Mouse (Mus musculus) liver, adult 10 weeks (tissue): Measurements from ENCODE around the gene Fam160a2. TPM values are rescaled to one million over a fixed set of nuclear protein-coding genes. Genes with fewer than 3 reads are reported as not detected.

ENCODE experiments used
- polyA plus RNA-seq: library from polyadenylated mRNA; stranded (reverse); fragments of 350-450 nt; fragmentation: Illumina TruSeq; extraction: RNeasy Lipid Tissue Mini Kit (QIAGEN cat#74804); gene quantifications from one replicate; pipeline ENCODE4 v1.2.3, GENCODE M21; 2014; ENCODE audit warnings: low read depth, low replicate concordance

Fam160a2 gene
- 4.8 TPM for polyA plus RNA-seq

DNA sequence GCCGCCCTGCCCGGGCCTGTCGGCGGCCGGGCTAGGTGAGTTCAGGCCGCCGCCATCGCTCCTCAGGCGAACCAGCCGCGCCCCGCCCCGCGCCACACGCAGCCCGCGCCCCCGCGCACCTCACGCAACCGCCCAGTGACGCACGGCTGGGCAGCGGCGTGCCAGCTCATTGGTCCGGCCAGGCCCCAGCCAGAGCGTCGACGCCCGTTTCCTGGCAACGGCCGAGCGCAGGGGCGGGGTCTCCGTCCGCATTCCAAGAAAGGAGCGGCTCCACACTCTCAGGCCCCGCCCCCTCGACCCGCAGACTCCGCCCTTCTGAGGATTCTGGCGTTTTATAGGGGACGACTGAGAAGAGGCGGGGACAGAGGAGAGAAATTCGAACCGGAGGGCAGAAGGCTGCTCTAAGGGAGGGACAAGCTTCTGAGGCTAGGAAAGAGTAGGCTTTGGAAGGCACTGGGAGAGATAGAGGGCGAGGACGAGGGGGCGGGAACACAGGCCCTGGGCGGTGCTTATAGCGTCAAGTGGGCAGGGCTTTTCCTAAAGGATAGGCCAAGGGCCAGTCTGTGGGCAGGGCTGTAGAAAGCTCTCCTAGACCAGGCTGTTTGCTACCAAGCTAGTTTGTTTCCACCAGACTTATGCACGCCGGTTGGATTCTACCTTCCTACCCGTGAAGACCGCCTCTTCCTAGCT is at the start of gene Fam160a2:
Gene Fam160a2 (minus strand): TSS at position 120 of the 690 bp plus-strand sequence.

DNA sequence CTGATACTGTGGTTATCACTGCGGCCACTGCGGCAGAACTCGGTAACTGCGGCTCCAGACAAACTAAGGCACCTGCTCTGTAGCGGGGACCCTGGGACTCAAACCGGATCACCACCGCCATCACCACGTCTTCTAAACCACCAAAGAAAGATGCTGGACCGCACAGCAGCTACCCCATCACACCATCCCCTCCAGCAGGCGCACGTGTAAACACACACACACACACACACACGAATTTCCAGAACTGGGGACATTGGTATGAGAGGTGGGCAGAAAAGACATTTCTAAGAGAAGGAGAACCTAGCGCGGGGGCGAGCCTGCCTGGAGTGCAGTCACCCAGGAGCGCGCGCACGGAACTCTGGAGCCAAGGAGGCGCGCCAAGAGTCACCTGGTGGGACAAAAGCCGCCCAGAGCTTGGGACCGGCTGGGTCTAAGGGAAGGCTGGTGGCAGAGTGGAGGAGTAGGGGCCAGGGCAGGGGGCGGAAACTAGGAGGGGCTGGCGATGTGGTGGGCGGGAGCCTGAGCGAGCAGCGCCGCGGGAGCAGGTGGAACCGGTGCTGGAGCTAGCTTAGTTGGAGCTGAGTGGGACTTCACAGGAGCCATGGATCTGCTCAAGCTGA is 25.7 kb upstream of the Fam160a2 start, which contains the start of gene Cckbr:
Gene Cckbr (plus strand): TSS at position 308 of the 620 bp plus-strand sequence.

GRCm38 (mm10) chr7:105404268-105404667 is 4.4 kb upstream of the Fam160a2 start, which contains the start of gene Cnga4:
TSS of gene Cnga4 (plus strand) at chr7:105404568.

DNA sequence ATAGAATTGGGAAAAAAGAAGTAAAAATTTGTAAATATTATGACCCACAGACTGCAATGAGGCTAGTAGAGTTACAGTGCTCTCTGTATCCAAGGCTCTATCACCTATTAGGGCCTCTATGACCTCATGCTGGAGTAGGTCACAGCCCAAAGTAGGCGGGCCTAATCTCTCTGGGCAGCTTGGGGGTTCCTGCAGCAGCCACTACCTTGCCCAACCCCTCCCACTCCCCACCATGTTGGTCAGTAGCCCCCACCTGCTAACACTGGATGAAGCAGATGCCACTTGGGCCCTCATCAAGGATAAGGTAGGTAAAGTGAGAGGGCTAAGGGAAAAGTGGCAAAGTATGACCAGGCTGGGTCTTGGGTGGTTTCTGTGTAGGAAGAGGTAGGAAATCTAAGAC is 25.0 kb downstream of the Fam160a2 start, which contains the start of gene Gm5901:
Gene Gm5901 (plus strand): TSS at position 173 of the 400 bp plus-strand sequence.

GRCm38 (mm10) chr7:105367930-105368329 is 31.9 kb downstream of the Fam160a2 start, which contains the start of gene Olfr692:
TSS of gene Olfr692 (plus strand) at chr7:105368230.

DNA sequence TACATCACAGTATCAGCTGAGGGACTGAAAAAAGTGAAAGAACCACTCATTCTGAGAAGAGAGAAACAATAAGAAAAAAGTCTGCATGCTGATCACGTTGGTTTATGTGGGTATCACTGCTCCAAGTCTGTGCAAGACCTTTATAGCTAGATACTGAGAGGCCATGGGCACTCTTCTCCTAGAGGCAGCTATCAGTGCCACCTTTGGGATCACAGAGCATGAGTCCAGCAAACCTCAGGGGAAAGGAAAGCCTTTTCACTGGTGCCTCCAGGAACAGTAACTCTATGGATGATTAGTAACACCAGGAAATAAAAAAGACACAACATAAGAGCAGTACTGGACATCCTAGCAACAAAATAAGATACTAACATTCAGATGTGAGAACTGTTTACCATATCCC is 57.7 kb downstream of the Fam160a2 start, which contains the start of gene Olfr691:
Gene Olfr691 (minus strand): TSS at position 101 of the 400 bp plus-strand sequence.

GRCm38 (mm10) chr7:105334004-105334403 is 65.8 kb downstream of the Fam160a2 start, which contains the start of gene Olfr690:
TSS of gene Olfr690 (minus strand) at chr7:105334104.

Other genes with a start within 250 kb of the Fam160a2 start
- not detected for gene Olfr684, start 236.4 kb downstream of the Fam160a2 start, polyA plus RNA-seq
- not detected for gene Olfr685, start 214.0 kb downstream of the Fam160a2 start, polyA plus RNA-seq
- gene Olfr686, start 192.6 kb downstream of the Fam160a2 start, polyA plus RNA-seq = not detected
- gene Olfr688, start 112.0 kb downstream of the Fam160a2 start, polyA plus RNA-seq = not detected
- not detected for gene Olfr689, start 88.9 kb downstream of the Fam160a2 start, polyA plus RNA-seq
- gene Olfr690, start 66.0 kb downstream of the Fam160a2 start, polyA plus RNA-seq = not detected
- not detected for gene Olfr691, start 57.8 kb downstream of the Fam160a2 start, polyA plus RNA-seq
- not detected for gene Olfr692, start 31.8 kb downstream of the Fam160a2 start, polyA plus RNA-seq
- not detected for gene Gm5901, start 25.0 kb downstream of the Fam160a2 start, polyA plus RNA-seq
- gene Cnga4, start 4.5 kb upstream of the Fam160a2 start, polyA plus RNA-seq = not detected
- gene Cckbr, start 25.7 kb upstream of the Fam160a2 start, polyA plus RNA-seq = not detected
- gene Cavin3, start 82.2 kb upstream of the Fam160a2 start, polyA plus RNA-seq = not detected
- 7.1 TPM for gene Smpd1, start 154.3 kb upstream of the Fam160a2 start, polyA plus RNA-seq
- gene Apbb1, start 181.6 kb upstream of the Fam160a2 start, polyA plus RNA-seq = not detected
- gene Hpx, start 200.1 kb upstream of the Fam160a2 start, polyA plus RNA-seq = 787 TPM
- 2.9 TPM for gene Trim3, start 233.5 kb upstream of the Fam160a2 start, polyA plus RNA-seq
- gene Timm10b, start 240.0 kb upstream of the Fam160a2 start, polyA plus RNA-seq = 18.6 TPM
- gene Arfip2, start 240.4 kb upstream of the Fam160a2 start, polyA plus RNA-seq = 3.3 TPM
- gene Gm45799, start 240.5 kb upstream of the Fam160a2 start, polyA plus RNA-seq = 2.8 TPM